Mouse (Mus musculus) Patski (cell line): ENCODE measurements around the gene Desi2. TPM values are rescaled to one million over a fixed set of nuclear protein-coding genes. Genes with fewer than 3 reads are reported as not detected.
"Not testable (repeated sequence)": the region's sequence is repeated elsewhere in the genome, so short reads cannot be mapped to it uniquely, and the experiment has no call there.

Experiments
- ATAC-seq: fragments of 100-300 bp; one replicate; pipeline ENCODE4 v1.8.0; 2021
- CTCF ChIA-PET: fragments of 350-600 bp; sonication (Branson Sonifier 250); formaldehyde crosslinking; loops from one replicate; lab custom pipeline; 2022; ENCODE audit warnings: inconsistent platforms; lab: Charles Lee
- POLR2A ChIA-PET: fragments of 350-600 bp; sonication (Branson Sonifier 250); formaldehyde crosslinking; loops from one replicate; lab custom pipeline; 2022; ENCODE audit warnings: antibody characterized with exemption, inconsistent platforms; lab: Charles Lee
- DNase-seq: peaks from one replicate; pipeline ENCODE4 v3.0.0-alpha.2; 2011; ENCODE audit warnings: low read depth, low spot score
- H3K27me3 ChIP-seq: fragments of 371-371 bp; one replicate; pipeline ENCODE4 v1.5.1; 2021
- CTCF ChIP-seq: fragments of 100-300 bp; IDR thresholded peaks from one replicate; pipeline ENCODE4 v1.5.1; 2021
- in situ Hi-C: fragments of 300-500 bp; cut with MboI; formaldehyde crosslinking; loops from 3 replicates; pipeline ENCODE4 v1.11.1; 2018; ENCODE audit warnings: low pct_unique_long_range_greater_than_20kb, mixed read lengths
- polyA plus RNA-seq: library from polyadenylated mRNA; unstranded; gene quantifications from one replicate; pipeline ENCODE4 v1.2.3, GENCODE M21; 2021

The Desi2 gene
- polyA plus RNA-seq, 1 experiment from 2014 or later, result 17.4 TPM

- TF ChIP-seq CTCF, result no peak
- POLR2A ChIA-PET, result interaction anchor here (1.0 kb wide), 1 partner anchor 16 kb away, joined by 3 read pairs; no protein-coding TSS in a partner anchor
- CTCF ChIA-PET, result interaction anchor here (1.3 kb wide), 1 partner anchor 18 kb away, joined by 4 read pairs; no protein-coding TSS in a partner anchor
- no peaks in the 10 kb centered on the region for H3K27me3 ChIP-seq
- in situ Hi-C loops, result no loop called here
- DNase-seq (no peak), ATAC-seq (peak; percentile 39)
Measured at GRCm38 (mm10) chr1:178218305-178218704, 31.1 kb downstream of the Desi2 start.

DNA sequence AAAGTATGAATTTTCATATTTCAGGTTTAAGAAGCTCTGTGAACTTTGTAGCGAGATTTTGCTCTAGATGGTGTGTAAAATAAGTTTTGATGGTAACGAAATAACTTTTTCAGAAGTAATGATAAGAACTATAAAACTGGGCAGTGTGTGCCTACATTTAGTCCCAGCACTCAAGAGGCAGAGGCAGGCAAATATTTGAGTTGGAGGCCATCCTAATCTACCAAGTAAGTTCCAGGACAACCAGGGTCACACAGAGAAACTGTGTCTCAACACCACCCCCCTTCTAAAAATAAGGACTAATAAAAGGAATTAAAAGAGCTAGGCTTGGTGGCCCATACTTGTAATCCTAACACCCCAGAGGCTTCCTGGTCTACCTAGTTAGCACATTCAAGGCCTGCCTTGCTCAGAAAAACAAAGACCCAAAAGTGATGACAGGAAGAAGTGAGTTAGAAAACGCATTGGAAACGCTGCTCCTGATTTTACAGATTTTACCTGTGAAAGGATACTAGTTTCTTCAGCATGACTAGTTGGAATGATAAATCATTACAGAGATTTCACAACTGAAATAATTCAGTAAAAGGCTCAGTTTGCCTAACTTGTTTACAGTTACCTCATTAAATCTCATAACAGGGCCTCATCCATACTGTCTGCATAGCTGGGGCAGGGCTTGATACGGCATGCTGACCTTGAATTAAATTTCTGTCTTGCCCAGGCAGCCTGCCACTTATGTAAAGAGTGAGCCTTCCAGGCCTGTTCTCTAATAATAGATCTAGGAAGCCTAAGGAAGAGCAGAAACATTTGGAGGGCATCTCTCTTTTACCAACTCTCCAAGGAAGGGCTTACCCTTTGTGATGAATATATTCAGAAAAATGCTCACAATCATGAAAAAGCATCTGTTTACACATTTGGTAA, 32.2 kb downstream of the Desi2 start:
- in situ Hi-C loops, result no loop called here
- ATAC-seq (no peak), DNase-seq (no peak)
- no peaks in the 10 kb centered on the region for H3K27me3 ChIP-seq
- ChIA-PET POLR2A (no interaction called here), CTCF (interaction anchor here (1.3 kb wide), 1 partner anchor 17 kb away, joined by 4 read pairs; no protein-coding TSS in a partner anchor)
- TF ChIP-seq CTCF, result no peak

- ATAC-seq, in situ Hi-C loops, POLR2A ChIA-PET, CTCF ChIA-PET, DNase-seq, H3K27me3 ChIP-seq: not testable (repeated sequence)
Measured at GRCm38 (mm10) chr1:178228888-178229287, 41.7 kb downstream of the Desi2 start.

DNA sequence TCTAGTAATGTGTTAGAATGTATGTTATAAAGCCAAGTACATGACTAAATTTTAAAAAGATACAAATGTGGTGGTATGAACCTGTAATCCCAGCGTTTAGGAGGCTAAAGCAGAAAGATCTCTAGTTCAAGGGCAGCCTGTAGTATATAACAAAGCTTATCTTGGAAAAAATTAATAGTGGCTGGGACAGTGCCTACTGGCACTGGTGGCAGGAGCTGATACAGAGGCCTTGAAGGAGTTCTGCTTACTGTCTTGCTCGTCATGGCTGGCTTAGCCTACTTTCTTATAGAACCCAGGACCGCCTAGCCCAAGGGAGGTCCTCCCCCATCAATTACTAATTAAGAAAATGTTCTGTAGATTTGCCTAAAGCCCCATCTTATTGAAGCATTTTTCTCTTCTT, 46.9 kb downstream of the Desi2 start:
- in situ Hi-C loops, result no loop called here
- POLR2A ChIA-PET, result interaction anchor here (1.2 kb wide), 1 partner anchor 16 kb away, joined by 3 read pairs; no protein-coding TSS in a partner anchor
- DNase-seq (no peak), ATAC-seq (no peak)
- CTCF ChIA-PET, result interaction anchor here (1.6 kb wide), 1 partner anchor 10 kb away, joined by 8 read pairs; no protein-coding TSS in a partner anchor
- no peaks in the 10 kb centered on the region for H3K27me3 ChIP-seq
- no peak for TF ChIP-seq CTCF

DNA sequence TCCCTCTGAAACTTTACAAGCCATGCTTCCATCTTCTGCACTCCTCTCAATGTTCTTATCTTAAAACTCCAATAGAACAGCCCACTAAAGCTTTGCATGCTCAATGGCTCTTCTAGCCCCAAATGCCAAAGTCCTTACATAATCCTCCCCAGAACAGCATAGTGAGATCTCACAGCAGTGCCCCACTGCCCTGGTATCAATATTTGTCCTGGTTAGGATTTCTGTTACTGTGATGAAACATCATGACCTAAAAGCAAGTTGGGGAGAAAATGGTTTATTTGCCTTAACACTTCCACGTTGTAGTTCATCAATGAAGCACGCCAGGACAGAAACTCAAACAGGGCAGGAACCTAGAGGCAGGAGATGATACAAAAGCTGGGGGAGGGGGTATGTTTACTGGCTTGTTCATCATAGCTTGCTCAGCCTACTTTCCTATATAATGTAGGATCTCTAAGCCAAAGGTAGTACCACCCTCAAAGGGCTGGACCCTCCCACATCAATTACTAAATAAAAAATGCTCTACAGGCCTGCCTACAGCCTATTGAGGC, 48.8 kb downstream of the Desi2 start:
- in situ Hi-C loops, result no loop called here
- CTCF ChIA-PET, result interaction anchor here (0.7 to 1.3 kb wide), 2 partner anchors 17 to 242 kb away, joined by 3 to 4 read pairs; no protein-coding TSS in a partner anchor
- no peak for TF ChIP-seq CTCF
- DNase-seq (no peak), ATAC-seq (no peak)
- POLR2A ChIA-PET, result no interaction called here
- H3K27me3 ChIP-seq, result no peaks in the 10 kb centered on the region

- DNase-seq, result no peak
- ChIA-PET CTCF (no interaction called here), POLR2A (no interaction called here)
- no peak for TF ChIP-seq CTCF
- in situ Hi-C loops, result no loop called here
- no peak for ATAC-seq
- no peaks in the 10 kb centered on the region for H3K27me3 ChIP-seq
Measured at GRCm38 (mm10) chr1:178238676-178239075, 51.5 kb downstream of the Desi2 start.

DNA sequence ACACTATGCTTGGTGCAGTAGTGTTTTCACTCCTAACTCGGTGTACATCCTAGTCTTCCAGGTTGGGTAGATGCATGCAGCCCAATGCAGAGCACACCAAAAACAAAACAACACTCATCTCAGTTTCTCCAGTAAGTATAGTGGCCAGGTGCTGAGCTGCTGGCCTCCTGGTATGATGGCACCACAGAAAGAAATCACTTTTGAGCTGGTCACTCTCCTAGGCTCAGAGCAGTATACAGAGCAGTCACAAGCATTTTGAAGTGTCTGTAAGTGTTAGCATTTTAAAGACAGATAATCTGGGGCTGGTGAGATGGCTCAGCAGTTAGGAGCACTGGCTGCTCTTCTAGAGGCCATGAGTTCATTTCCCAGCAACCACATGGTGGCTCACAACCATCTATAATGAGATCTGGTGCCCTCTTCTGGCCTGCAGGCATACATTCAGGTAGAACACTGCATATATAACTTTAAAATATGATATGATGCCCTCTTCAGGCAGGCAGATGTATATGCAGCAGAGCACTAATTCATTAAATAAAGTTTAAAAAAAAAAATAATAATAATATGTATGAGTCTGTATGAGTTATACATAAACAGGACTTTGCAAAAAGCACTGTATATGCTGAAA, 54.8 kb downstream of the Desi2 start:
- ATAC-seq (no peak), DNase-seq (no peak)
- TF ChIP-seq CTCF, result peak; percentile 83
- ChIA-PET POLR2A (no interaction called here), CTCF (interaction anchor here (0.8 to 1.4 kb wide), 4 partner anchors 9 to 17 kb away, joined by 3 read pairs; no protein-coding TSS in a partner anchor)
- H3K27me3 ChIP-seq, result no peaks in the 10 kb centered on the region
- in situ Hi-C loops, result no loop called here

DNA sequence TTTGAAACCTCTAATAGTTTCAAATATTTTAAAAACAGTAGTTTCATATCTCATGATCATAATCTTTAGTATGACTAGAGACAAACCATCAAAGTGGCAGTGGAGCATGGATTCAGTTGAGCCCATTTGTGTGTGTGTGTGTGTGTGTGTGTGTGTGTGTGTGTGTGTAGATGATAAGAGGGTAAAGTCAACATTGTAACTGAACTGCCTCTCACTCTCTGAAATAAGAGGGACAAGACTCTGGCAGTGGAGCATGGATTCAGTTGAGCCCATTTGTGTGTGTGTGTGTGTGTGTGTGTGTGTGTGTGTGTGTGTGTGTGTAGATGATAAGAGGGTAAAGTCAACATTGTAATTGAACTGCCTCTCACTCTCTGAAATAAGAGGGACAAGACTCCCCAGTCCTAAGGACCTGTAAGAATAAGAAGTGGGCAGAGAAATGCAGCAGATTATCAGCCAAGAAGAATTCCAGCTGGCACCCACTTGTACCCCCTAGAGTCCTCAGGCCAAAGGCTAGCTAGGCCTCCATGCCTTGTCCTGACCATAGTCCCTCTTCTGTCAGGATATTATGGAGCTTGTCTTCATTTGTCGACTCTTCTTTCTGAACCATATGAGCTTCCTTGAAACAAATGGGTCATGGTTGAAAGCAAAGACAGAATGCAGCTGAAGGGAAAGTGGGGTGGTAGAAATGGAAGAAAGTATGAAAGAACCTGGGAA, 61.0 kb downstream of the Desi2 start:
- TF ChIP-seq CTCF, result no peak
- H3K27me3 ChIP-seq, result no peaks in the 10 kb centered on the region
- no peak for ATAC-seq
- no peak for DNase-seq
- POLR2A ChIA-PET, result no interaction called here
- CTCF ChIA-PET, result interaction anchor here (0.9 to 1.4 kb wide), 2 partner anchors 10 to 53 kb away, joined by 3 to 4 read pairs; no protein-coding TSS in a partner anchor
- in situ Hi-C loops, result no loop called here

DNA sequence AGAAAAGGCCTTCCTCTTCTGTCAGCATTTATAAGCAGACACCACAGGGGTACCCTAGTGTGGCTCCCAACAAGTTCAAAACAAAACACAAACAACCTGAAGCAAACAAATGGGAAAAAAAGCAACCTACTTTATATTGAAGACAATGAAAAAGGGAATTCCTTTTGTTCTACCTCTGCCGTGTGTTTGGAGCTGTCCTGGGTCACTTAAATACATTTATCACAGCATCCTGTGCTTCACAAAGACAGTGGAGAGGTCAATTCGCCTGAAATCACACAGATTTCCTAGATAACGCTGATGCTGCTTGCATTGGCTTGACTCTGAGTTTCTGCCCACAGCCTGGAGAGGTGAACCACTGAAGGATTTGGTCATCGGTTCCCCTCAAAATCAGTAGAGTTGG, 67.4 kb downstream of the Desi2 start:
- CTCF ChIA-PET, result no interaction called here
- in situ Hi-C loops, result no loop called here
- POLR2A ChIA-PET, result no interaction called here
- no peak for ATAC-seq
- no peak for DNase-seq
- H3K27me3 ChIP-seq, result no peaks in the 10 kb centered on the region
- TF ChIP-seq CTCF, result no peak

GRCm38 (mm10) chr1:178256351-178256750, 69.1 kb downstream of the Desi2 start:
- no peak for DNase-seq
- ATAC-seq, result no peak
- POLR2A ChIA-PET, result no interaction called here
- in situ Hi-C loops, result no loop called here
- TF ChIP-seq CTCF, result no peak
- no peaks in the 10 kb centered on the region for H3K27me3 ChIP-seq
- CTCF ChIA-PET, result no interaction called here
